Mouse (Mus musculus): ENCODE measurements at regions not wholly inside any gene's neighbourhood (a gene's known extent, or its start where the extent isn't known, plus 50 kb on each side); places are given as distances from the start of the nearest gene placed in this dataset.
A peak's percentile ranks its signal among the peaks of the same experiment; 100 is the strongest.

DNA sequence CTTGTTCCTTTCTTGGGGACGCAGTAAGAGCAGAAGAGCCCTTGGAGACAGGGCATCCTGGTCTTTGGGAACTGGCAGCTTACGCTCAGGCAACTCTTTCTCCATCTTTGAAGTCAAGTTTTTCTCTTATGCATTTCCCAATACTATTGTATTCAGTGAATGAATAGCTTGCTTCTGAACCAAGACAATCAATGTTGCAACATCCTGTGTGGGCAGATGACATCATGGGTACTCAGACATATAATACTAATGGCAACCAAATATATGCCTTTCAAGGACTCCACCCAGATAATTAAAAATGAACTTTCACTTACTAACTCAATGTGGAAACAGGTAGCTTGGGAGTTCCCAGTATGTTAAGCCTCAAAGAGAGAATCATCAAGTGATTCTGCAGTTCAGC is 104.6 kb downstream of the Ngf start:
- DNase-seq: no peak

DNA sequence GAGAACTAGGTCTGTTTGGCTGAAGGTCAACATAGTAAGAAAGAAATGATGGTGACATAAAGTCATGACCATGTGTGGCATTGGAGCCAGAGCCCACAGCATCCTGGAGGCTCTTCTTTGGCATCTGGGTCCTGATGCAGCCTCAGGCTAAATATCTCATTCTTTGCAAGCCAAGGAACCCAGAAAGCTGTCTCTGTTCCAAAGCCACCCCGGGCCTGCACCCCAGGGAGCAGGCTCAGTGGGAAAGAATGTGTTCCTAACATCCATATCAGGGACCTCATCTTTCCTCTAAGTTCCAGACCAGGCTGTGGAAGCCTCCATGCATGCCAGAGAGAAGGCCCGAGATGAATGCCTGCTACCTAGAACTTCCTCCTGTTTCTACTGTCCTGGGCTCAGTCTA is 107.2 kb downstream of the Ngf start:
- DNase-seq: no peak

- no peak for DNase-seq
Measured at GRCm38 (mm10) chr3:102581830-102582229, 112.1 kb downstream of the Ngf start.

GRCm38 (mm10) chr3:102585136-102585535 is 115.4 kb downstream of the Ngf start:
- no peak for DNase-seq

GRCm38 (mm10) chr3:102586221-102586620 is 116.5 kb downstream of the Ngf start:
- DNase-seq: no peak

DNA sequence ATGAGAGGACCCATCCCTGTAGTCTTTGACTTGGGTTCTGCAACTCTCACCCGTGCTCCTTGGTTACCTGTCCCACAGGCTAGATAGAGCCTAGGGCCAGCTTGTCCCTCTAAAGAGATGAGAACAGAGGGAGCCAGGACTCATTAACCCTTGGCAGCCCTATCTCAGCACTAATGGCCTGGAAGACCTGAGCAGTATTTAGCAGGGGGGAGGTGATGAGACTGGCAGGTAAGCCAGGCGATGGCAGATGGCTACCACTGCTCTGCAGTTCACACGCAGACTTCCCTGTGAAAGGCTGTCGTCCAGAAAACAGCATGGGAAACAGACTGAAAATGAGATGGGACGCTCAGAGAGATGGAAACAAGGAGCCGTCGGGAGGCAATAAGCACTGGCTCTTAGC is 122.3 kb downstream of the Ngf start:
- DNase-seq: no peak

GRCm38 (mm10) chr3:102596944-102597551 is 127.3 kb downstream of the Ngf start:
- DNase-seq: no peak

- no peak for DNase-seq
Measured at GRCm38 (mm10) chr3:102599061-102599460, 129.3 kb downstream of the Ngf start.

- DNase-seq: no peak
Measured at GRCm38 (mm10) chr3:102602766-102603165, 131.6 kb upstream of the Tspan2 start.

DNA sequence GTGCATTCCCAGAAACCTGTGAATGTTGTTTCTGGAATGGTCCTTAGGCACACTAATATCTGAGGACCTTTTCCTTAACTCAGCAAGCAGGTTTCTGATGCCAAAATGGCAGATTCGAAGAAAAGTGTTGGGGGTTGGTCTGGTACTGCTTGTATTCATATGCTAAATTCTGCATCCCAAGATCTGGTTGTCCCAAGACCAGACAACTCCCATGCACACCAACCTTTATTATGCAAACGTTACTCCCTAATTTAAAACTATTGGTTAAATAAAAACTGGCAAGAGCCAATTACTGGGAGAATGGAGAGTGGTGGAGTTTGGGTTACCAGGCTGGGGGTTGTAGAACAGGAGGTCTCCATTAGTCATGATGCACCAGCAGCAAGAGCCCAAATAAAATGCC is 129.0 kb upstream of the Tspan2 start:
- no peak for DNase-seq

GRCm38 (mm10) chr3:102610970-102611369 is 123.4 kb upstream of the Tspan2 start:
- no peak for DNase-seq

DNA sequence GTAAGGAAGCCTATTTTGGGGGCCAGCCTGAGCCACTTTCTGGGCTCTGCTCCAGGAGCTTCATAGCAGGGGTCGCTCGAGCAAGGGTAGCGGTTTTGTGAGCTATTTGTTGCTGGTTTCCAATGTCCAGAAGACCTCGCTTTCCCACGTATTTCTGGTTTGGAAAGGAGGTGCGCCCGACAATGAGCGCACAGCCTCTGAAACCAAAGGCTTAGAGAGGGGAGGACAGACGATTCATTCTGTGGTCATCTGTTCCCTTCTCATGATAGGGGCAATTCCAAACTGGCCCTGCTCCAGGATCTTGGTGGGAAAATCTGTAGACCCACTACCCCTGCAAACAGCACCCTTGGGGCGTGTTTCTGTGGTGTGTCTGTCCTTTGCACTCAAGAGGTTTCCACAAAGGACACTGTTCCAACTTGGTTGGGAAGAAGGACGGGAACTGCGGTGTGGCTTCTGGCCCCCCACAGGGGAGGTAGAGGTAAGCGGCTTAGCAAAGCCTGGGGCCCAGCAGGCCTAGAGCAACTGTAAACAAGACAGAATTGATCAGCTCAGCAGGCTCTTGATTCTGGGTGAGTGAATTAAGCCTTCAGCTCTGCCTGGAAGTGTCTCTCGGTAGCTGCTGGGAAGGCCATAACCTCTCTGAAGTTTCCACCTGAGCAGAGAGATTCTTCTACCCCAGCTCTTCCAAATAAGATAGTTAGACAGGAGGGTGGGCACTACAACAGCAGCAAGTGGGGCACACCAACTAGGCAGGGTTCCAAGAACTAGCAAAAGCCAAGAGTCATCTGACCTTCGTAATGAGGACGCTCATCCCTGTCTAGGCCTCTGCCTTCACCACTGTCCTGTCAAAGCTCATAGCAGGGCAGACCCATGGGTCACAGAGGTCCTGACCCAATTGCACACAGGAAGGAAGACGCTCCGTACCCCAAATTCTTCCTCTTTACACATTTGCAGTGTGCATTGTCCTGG is 122.6 kb upstream of the Tspan2 start:
- DNase-seq: no peak

DNA sequence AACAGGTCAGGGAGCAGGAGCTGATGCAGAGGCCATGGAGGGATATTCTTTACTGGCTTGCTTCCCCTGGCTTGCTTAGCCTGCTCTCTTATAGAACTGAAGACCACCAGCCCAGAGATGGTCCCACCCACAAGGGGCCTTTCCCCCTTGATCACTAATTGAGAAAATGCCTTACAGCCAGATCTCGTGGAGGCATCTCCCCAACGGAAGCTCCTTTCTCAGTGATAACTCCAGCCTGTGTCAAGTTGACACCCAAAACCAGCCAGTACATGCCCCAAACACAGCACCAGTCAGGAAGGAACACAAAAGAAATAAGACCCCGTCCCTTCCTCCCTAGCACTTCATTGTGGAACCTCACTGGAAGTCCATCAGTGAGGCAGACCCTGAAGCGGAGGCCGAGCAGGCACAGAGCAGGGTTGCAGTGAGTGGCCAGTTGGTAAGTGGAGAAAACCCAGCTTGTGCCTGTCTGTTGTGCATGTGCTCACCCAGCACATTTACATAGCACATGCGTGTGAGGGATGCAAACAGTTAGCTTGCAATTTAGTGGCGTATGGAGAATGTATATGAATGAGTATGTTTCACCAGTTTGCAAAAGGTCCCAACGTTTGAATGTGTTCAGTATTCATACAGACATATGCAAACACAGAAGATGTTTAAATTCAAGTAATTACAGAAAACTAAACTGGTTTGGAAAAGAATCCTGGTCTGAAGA is 114.5 kb upstream of the Tspan2 start:
- no peak for DNase-seq

GRCm38 (mm10) chr3:102636076-102636475 is 98.3 kb upstream of the Tspan2 start:
- no peak for DNase-seq

DNA sequence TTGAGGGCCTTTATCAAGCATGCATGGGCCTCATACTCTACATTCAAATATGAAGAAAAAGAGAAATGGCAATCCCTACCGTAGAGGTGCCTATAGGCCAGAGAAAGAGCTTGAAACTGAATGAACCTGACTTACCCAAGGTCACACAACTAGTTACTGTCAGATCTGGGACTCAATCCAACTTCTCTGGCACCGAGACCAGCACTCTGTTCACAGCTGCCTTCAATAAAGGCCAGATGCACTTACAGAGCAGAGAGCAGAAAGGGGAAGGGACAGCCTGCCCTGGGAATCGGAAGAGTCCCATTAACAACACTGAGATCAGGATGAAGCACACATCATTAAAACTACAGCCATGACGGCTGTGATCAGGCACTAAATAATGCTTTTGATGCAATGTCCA is 97.7 kb upstream of the Tspan2 start:
- peak; percentile 8 for DNase-seq

- no peak for DNase-seq
Measured at GRCm38 (mm10) chr3:102644276-102644940, 89.9 kb upstream of the Tspan2 start.

- no peak for DNase-seq
Measured at GRCm38 (mm10) chr3:102648450-102648849, 85.9 kb upstream of the Tspan2 start.

- DNase-seq: no peak
Measured at GRCm38 (mm10) chr3:102654962-102655361, 79.4 kb upstream of the Tspan2 start.

GRCm38 (mm10) chr3:102657116-102657515 is 77.2 kb upstream of the Tspan2 start:
- DNase-seq: no peak

GRCm38 (mm10) chr3:102657531-102658060 is 76.7 kb upstream of the Tspan2 start:
- DNase-seq: peak in 1 of 2 experiments; percentile 15

DNA sequence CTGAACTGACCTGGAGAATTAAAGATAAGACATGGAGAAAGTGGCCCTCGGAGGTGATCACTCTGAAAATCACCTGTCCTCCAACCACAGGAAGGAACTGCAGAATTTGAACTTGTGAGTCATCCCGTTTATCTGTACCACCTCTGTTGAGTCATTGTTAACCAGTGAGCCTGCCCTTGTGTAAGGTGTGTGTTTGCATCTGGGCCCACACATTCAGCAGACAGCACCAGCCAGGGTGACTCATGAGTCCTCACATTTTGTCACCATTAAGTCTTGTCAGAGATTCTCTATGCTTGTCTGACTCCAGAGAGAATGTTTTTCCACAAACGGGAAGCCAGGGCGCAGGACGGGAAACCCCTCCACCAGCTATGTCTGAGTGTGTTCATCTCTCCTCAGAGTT is 75.0 kb upstream of the Tspan2 start:
- DNase-seq: no peak

- no peak for DNase-seq
Measured at GRCm38 (mm10) chr3:102661296-102661695, 73.0 kb upstream of the Tspan2 start.

Measured in adrenal gland, postnatal 36 days (tissue).